Mouse (Mus musculus): Measurements from ENCODE around the gene Selp. TPM values are rescaled to one million over a fixed set of nuclear protein-coding genes. Genes with fewer than 3 reads are reported as not detected.

The Selp gene
- polyA plus RNA-seq, 1 experiment from 2014 or later: 0.26 TPM

DNA sequence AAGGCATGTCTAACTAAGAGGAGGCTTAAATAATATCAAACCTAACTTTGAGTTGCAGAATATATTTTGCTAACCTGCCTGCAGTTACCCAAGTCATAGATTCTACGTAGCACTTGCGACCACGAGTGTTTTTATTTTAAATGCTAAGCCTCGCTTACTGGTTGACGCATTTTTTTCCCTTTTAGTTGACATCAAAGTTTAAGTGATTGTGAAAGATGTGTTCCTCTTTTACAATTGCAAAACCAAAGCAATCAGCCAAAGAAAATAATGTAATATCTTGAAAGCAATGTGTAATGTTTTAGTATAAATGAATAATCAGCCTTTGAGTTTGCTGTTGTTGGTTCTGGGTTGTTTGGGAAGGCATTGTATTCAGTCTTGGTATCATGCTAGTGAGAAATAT is 37.8 kb downstream of the Selp start:
- Histone ChIP-seq H3K36me3 (ENCODE audit: control insufficient read depth, insufficient read depth, low read length) (no peaks in the 10 kb centered on the region), H3K9ac (ENCODE audit: low read length) (no peak overlapping the region), H3K9me3 (replicated peaks; ENCODE audit: control insufficient read depth, low read length) (no peaks in the 10 kb centered on the region), H3K4me1 (ENCODE audit: control insufficient read depth, insufficient read depth, low read length) (no peaks in the 10 kb centered on the region), H3K4me2 (ENCODE audit: low read depth, low read length) (no peak overlapping the region), H3K27ac (ENCODE audit: low read length) (no peak overlapping the region), H3K27me3 (ENCODE audit: control insufficient read depth, insufficient read depth, low read length) (no peaks in the 10 kb centered on the region), H3K4me3 (replicated peaks; ENCODE audit: low read length) (no peak overlapping the region)
- WGBS: 83% methylated on average over 5 of the region's 5 CpGs
- ATAC-seq (ENCODE audit: insufficient read depth, low FRiP score): no peak

- ATAC-seq (ENCODE audit: insufficient read depth, low FRiP score): peak; percentile 62; the same call in 1 of the 2 replicates
These were observed 39.9 kb downstream of the Selp start for GRCm38 (mm10) chr1:164154983-164155382.

GRCm38 (mm10) chr1:164158571-164158970 is 43.5 kb downstream of the Selp start:
- 73% methylated on average over 4 of the region's 4 CpGs for WGBS
- H3K36me3 ChIP-seq (ENCODE audit: control insufficient read depth, insufficient read depth, low read length): no peaks in the 10 kb centered on the region
- H3K9ac ChIP-seq (ENCODE audit: low read length): no peak overlapping the region
- H3K4me3 ChIP-seq (replicated peaks; ENCODE audit: low read length): no peak overlapping the region
- no peak overlapping the region for H3K4me2 ChIP-seq (ENCODE audit: low read depth, low read length)
- no peaks in the 10 kb centered on the region for H3K9me3 ChIP-seq (replicated peaks; ENCODE audit: control insufficient read depth, low read length)
- H3K27ac ChIP-seq (ENCODE audit: low read length): no peak overlapping the region
- H3K27me3 ChIP-seq (ENCODE audit: control insufficient read depth, insufficient read depth, low read length): no peaks in the 10 kb centered on the region
- no peak for ATAC-seq (ENCODE audit: insufficient read depth, low FRiP score)
- no peaks in the 10 kb centered on the region for H3K4me1 ChIP-seq (ENCODE audit: control insufficient read depth, insufficient read depth, low read length)

More at GRCm38 (mm10) chr1:164154983-164155382, 39.9 kb downstream of the Selp start:
- no peak overlapping the region for H3K9ac ChIP-seq (ENCODE audit: low read length)
- H3K9me3 ChIP-seq (replicated peaks; ENCODE audit: control insufficient read depth, low read length): no peaks in the 10 kb centered on the region
- H3K36me3 ChIP-seq (ENCODE audit: control insufficient read depth, insufficient read depth, low read length): no peaks in the 10 kb centered on the region
- H3K4me2 ChIP-seq (ENCODE audit: low read depth, low read length): no peak overlapping the region
- no peaks in the 10 kb centered on the region for H3K4me1 ChIP-seq (ENCODE audit: control insufficient read depth, insufficient read depth, low read length)
- no peak overlapping the region for H3K4me3 ChIP-seq (replicated peaks; ENCODE audit: low read length)
- H3K27ac ChIP-seq (ENCODE audit: low read length): no peak overlapping the region
- WGBS: 52% methylated on average over 3 of the region's 3 CpGs
- H3K27me3 ChIP-seq (ENCODE audit: control insufficient read depth, insufficient read depth, low read length): no peaks in the 10 kb centered on the region

- Histone ChIP-seq H3K4me3 (replicated peaks; ENCODE audit: low read length) (no peak overlapping the region), H3K9me3 (replicated peaks; ENCODE audit: control insufficient read depth, low read length) (no peaks in the 10 kb centered on the region), H3K9ac (ENCODE audit: low read length) (no peak overlapping the region), H3K4me2 (ENCODE audit: low read depth, low read length) (no peak overlapping the region), H3K27me3 (ENCODE audit: control insufficient read depth, insufficient read depth, low read length) (no peaks in the 10 kb centered on the region), H3K27ac (ENCODE audit: low read length) (no peak overlapping the region), H3K4me1 (ENCODE audit: control insufficient read depth, insufficient read depth, low read length) (no peaks in the 10 kb centered on the region), H3K36me3 (ENCODE audit: control insufficient read depth, insufficient read depth, low read length) (no peaks in the 10 kb centered on the region)
- WGBS: 69% methylated on average over 2 of the region's 2 CpGs
- ATAC-seq (ENCODE audit: insufficient read depth, low FRiP score): no peak
These were observed 44.7 kb downstream of the Selp start for GRCm38 (mm10) chr1:164159781-164160180.

- Histone ChIP-seq H3K36me3 (ENCODE audit: control insufficient read depth, insufficient read depth, low read length) (no peaks in the 10 kb centered on the region), H3K4me3 (replicated peaks; ENCODE audit: low read length) (no peak overlapping the region), H3K9me3 (replicated peaks; ENCODE audit: control insufficient read depth, low read length) (no peaks in the 10 kb centered on the region), H3K27me3 (ENCODE audit: control insufficient read depth, insufficient read depth, low read length) (no peaks in the 10 kb centered on the region), H3K9ac (ENCODE audit: low read length) (no peak overlapping the region), H3K4me2 (ENCODE audit: low read depth, low read length) (no peak overlapping the region), H3K27ac (ENCODE audit: low read length) (no peak overlapping the region), H3K4me1 (ENCODE audit: control insufficient read depth, insufficient read depth, low read length) (no peaks in the 10 kb centered on the region)
- ATAC-seq (ENCODE audit: insufficient read depth, low FRiP score): peak; percentile 66
- 63% methylated on average over 5 of the region's 5 CpGs for WGBS
These were observed 47.7 kb downstream of the Selp start for GRCm38 (mm10) chr1:164162745-164163144.

GRCm38 (mm10) chr1:164168818-164169217 is 53.8 kb downstream of the Selp start:
- no peaks in the 10 kb centered on the region for H3K36me3 ChIP-seq (ENCODE audit: control insufficient read depth, insufficient read depth, low read length)
- no peak for ATAC-seq (ENCODE audit: insufficient read depth, low FRiP score)
- H3K27ac ChIP-seq (ENCODE audit: low read length): no peak overlapping the region
- H3K9me3 ChIP-seq (replicated peaks; ENCODE audit: control insufficient read depth, low read length): no peaks in the 10 kb centered on the region
- no peaks in the 10 kb centered on the region for H3K4me1 ChIP-seq (ENCODE audit: control insufficient read depth, insufficient read depth, low read length)
- 68% methylated on average over 4 of the region's 4 CpGs for WGBS
- no peak overlapping the region for H3K4me2 ChIP-seq (ENCODE audit: low read depth, low read length)
- H3K9ac ChIP-seq (ENCODE audit: low read length): no peak overlapping the region
- no peak overlapping the region for H3K4me3 ChIP-seq (replicated peaks; ENCODE audit: low read length)
- no peaks in the 10 kb centered on the region for H3K27me3 ChIP-seq (ENCODE audit: control insufficient read depth, insufficient read depth, low read length)

DNA sequence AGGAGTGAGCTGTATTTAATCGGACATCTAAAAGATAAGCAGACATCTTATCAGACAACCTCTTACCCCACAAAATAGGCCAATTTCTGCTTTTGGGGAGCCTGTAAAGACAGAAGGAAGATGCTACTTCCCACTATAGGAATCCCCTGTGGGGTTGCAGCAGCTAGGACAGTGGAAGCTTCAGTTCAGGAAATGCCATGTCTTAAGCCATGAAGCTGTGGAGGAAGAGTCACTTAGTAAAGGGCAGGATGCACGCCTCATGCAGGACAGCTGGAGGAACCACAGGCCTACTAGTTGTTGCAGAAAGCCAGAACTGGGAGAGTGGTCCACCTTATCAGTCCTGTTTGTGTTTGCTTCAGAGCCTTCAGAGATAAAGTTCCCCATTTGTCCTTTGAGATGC is 55.4 kb downstream of the Selp start:
- no peak overlapping the region for H3K4me2 ChIP-seq (ENCODE audit: low read depth, low read length)
- WGBS: 70% methylated on average over 2 of the region's 2 CpGs
- no peaks in the 10 kb centered on the region for H3K9me3 ChIP-seq (replicated peaks; ENCODE audit: control insufficient read depth, low read length)
- H3K9ac ChIP-seq (ENCODE audit: low read length): no peak overlapping the region
- no peaks in the 10 kb centered on the region for H3K27me3 ChIP-seq (ENCODE audit: control insufficient read depth, insufficient read depth, low read length)
- H3K36me3 ChIP-seq (ENCODE audit: control insufficient read depth, insufficient read depth, low read length): no peaks in the 10 kb centered on the region
- H3K27ac ChIP-seq (ENCODE audit: low read length): no peak overlapping the region
- ATAC-seq (ENCODE audit: insufficient read depth, low FRiP score): no peak
- no peaks in the 10 kb centered on the region for H3K4me1 ChIP-seq (ENCODE audit: control insufficient read depth, insufficient read depth, low read length)
- H3K4me3 ChIP-seq (replicated peaks; ENCODE audit: low read length): no peak overlapping the region

GRCm38 (mm10) chr1:164173145-164173544 is 58.1 kb downstream of the Selp start:
- Histone ChIP-seq H3K4me1 (ENCODE audit: control insufficient read depth, insufficient read depth, low read length) (no peaks in the 10 kb centered on the region), H3K9ac (ENCODE audit: low read length) (no peak overlapping the region), H3K9me3 (replicated peaks; ENCODE audit: control insufficient read depth, low read length) (no peaks in the 10 kb centered on the region), H3K4me3 (replicated peaks; ENCODE audit: low read length) (no peak overlapping the region), H3K4me2 (ENCODE audit: low read depth, low read length) (no peak overlapping the region), H3K27me3 (ENCODE audit: control insufficient read depth, insufficient read depth, low read length) (no peaks in the 10 kb centered on the region), H3K36me3 (ENCODE audit: control insufficient read depth, insufficient read depth, low read length) (no peaks in the 10 kb centered on the region), H3K27ac (ENCODE audit: low read length) (no peak overlapping the region)
- no peak for ATAC-seq (ENCODE audit: insufficient read depth, low FRiP score)
- 80% methylated on average over 4 of the region's 4 CpGs for WGBS

GRCm38 (mm10) chr1:164176856-164177255 is 61.8 kb downstream of the Selp start:
- Histone ChIP-seq H3K9ac (ENCODE audit: low read length) (no peak overlapping the region), H3K4me2 (ENCODE audit: low read depth, low read length) (no peak overlapping the region), H3K4me3 (replicated peaks; ENCODE audit: low read length) (no peak overlapping the region), H3K4me1 (ENCODE audit: control insufficient read depth, insufficient read depth, low read length) (no peaks in the 10 kb centered on the region), H3K9me3 (replicated peaks; ENCODE audit: control insufficient read depth, low read length) (no peaks in the 10 kb centered on the region), H3K36me3 (ENCODE audit: control insufficient read depth, insufficient read depth, low read length) (no peaks in the 10 kb centered on the region), H3K27me3 (ENCODE audit: control insufficient read depth, insufficient read depth, low read length) (no peaks in the 10 kb centered on the region), H3K27ac (ENCODE audit: low read length) (no peak overlapping the region)
- ATAC-seq (ENCODE audit: insufficient read depth, low FRiP score): no peak

- no peaks in the 10 kb centered on the region for H3K36me3 ChIP-seq (ENCODE audit: control insufficient read depth, insufficient read depth, low read length)
- no peaks in the 10 kb centered on the region for H3K4me1 ChIP-seq (ENCODE audit: control insufficient read depth, insufficient read depth, low read length)
- H3K4me3 ChIP-seq (replicated peaks; ENCODE audit: low read length): no peak overlapping the region
- no peak for ATAC-seq (ENCODE audit: insufficient read depth, low FRiP score)
- H3K4me2 ChIP-seq (ENCODE audit: low read depth, low read length): no peak overlapping the region
- H3K27ac ChIP-seq (ENCODE audit: low read length): no peak overlapping the region
- 71% methylated on average over 6 of the region's 6 CpGs for WGBS
- no peaks in the 10 kb centered on the region for H3K27me3 ChIP-seq (ENCODE audit: control insufficient read depth, insufficient read depth, low read length)
- no peak overlapping the region for H3K9ac ChIP-seq (ENCODE audit: low read length)
- no peaks in the 10 kb centered on the region for H3K9me3 ChIP-seq (replicated peaks; ENCODE audit: control insufficient read depth, low read length)
These were observed 63.4 kb downstream of the Selp start for GRCm38 (mm10) chr1:164178429-164178828.
